Mouse (Mus musculus): ENCODE results near the gene Cers5.
"Not testable (repeated sequence)": the region's sequence is repeated elsewhere in the genome, so short reads cannot be mapped to it uniquely, and the experiment has no call there.

Gene Cers5

GRCm38 (mm10) chr15:99790464-99790863 is 17.8 kb upstream of the Cers5 start:
- no peak for DNase-seq (ENCODE audit: low read depth, low spot score)

- no peak for DNase-seq (ENCODE audit: low read depth, low spot score)
Measured at GRCm38 (mm10) chr15:99787625-99788120, 15.0 kb upstream of the Cers5 start.

GRCm38 (mm10) chr15:99778677-99779335 is 6.1 kb upstream of the Cers5 start:
- no peak for DNase-seq (ENCODE audit: low read depth, low spot score)

- no peak for DNase-seq (ENCODE audit: low read depth, low spot score)
Measured at GRCm38 (mm10) chr15:99778148-99778547, 5.5 kb upstream of the Cers5 start.

GRCm38 (mm10) chr15:99772925-99773324 is 240 bp upstream of the Cers5 start:
- no peak for DNase-seq (ENCODE audit: low read depth, low spot score)

- no peak for DNase-seq (ENCODE audit: low read depth, low spot score)
Measured at GRCm38 (mm10) chr15:99772277-99772880, 306 bp downstream of the Cers5 start.

- no peak for DNase-seq (ENCODE audit: low read depth, low spot score)
Measured at GRCm38 (mm10) chr15:99771601-99772276, 946 bp downstream of the Cers5 start.

- no peak for DNase-seq (ENCODE audit: low read depth, low spot score)
Measured at GRCm38 (mm10) chr15:99771004-99771500, 1.6 kb downstream of the Cers5 start.

- DNase-seq (ENCODE audit: low read depth, low spot score) = no peak
Measured at GRCm38 (mm10) chr15:99768761-99769160, 3.9 kb downstream of the Cers5 start.

- DNase-seq (ENCODE audit: low read depth, low spot score) = no peak
Measured at GRCm38 (mm10) chr15:99767467-99767866, 5.2 kb downstream of the Cers5 start.

GRCm38 (mm10) chr15:99754204-99754603 is 18.5 kb downstream of the Cers5 start:
- DNase-seq (ENCODE audit: low read depth, low spot score) = no peak

- no peak for DNase-seq (ENCODE audit: low read depth, low spot score)
Measured at GRCm38 (mm10) chr15:99740229-99740628, 32.5 kb downstream of the Cers5 start.

- no peak for DNase-seq (ENCODE audit: low read depth, low spot score)
Measured at GRCm38 (mm10) chr15:99736675-99737074, 36.0 kb downstream of the Cers5 start.

GRCm38 (mm10) chr15:99735631-99736030 is 37.1 kb downstream of the Cers5 start:
- DNase-seq (ENCODE audit: low read depth, low spot score) = no peak

GRCm38 (mm10) chr15:99733186-99733585 is 39.5 kb downstream of the Cers5 start:
- no peak for DNase-seq (ENCODE audit: low read depth, low spot score)

- no peak for DNase-seq (ENCODE audit: low read depth, low spot score)
Measured at GRCm38 (mm10) chr15:99731678-99732077, 41.0 kb downstream of the Cers5 start.

- no peak for DNase-seq (ENCODE audit: low read depth, low spot score)
Measured at GRCm38 (mm10) chr15:99731167-99731566, 41.5 kb downstream of the Cers5 start.

- DNase-seq (ENCODE audit: low read depth, low spot score) = no peak
Measured at GRCm38 (mm10) chr15:99729056-99729783, 43.5 kb downstream of the Cers5 start.

GRCm38 (mm10) chr15:99728211-99728610 is 44.5 kb downstream of the Cers5 start:
- DNase-seq (ENCODE audit: low read depth, low spot score) = no peak

- no peak for DNase-seq (ENCODE audit: low read depth, low spot score)
Measured at GRCm38 (mm10) chr15:99727525-99727924, 45.2 kb downstream of the Cers5 start.

- DNase-seq (ENCODE audit: low read depth, low spot score) = not testable (repeated sequence)
Measured at GRCm38 (mm10) chr15:99727039-99727438, 45.6 kb downstream of the Cers5 start.

- no peak for DNase-seq (ENCODE audit: low read depth, low spot score)
Measured at GRCm38 (mm10) chr15:99726549-99726948, 46.1 kb downstream of the Cers5 start.
